Mouse (Mus musculus): ENCODE results near the gene Skor1. TPM values are rescaled to one million over a fixed set of nuclear protein-coding genes. Genes with fewer than 3 reads are reported as not detected.

Skor1 gene
- total RNA-seq (2021): not detected in 2 replicates
- long read RNA-seq, experiment 1: 0 reads
- long read RNA-seq, experiment 2: 0 reads

DNA sequence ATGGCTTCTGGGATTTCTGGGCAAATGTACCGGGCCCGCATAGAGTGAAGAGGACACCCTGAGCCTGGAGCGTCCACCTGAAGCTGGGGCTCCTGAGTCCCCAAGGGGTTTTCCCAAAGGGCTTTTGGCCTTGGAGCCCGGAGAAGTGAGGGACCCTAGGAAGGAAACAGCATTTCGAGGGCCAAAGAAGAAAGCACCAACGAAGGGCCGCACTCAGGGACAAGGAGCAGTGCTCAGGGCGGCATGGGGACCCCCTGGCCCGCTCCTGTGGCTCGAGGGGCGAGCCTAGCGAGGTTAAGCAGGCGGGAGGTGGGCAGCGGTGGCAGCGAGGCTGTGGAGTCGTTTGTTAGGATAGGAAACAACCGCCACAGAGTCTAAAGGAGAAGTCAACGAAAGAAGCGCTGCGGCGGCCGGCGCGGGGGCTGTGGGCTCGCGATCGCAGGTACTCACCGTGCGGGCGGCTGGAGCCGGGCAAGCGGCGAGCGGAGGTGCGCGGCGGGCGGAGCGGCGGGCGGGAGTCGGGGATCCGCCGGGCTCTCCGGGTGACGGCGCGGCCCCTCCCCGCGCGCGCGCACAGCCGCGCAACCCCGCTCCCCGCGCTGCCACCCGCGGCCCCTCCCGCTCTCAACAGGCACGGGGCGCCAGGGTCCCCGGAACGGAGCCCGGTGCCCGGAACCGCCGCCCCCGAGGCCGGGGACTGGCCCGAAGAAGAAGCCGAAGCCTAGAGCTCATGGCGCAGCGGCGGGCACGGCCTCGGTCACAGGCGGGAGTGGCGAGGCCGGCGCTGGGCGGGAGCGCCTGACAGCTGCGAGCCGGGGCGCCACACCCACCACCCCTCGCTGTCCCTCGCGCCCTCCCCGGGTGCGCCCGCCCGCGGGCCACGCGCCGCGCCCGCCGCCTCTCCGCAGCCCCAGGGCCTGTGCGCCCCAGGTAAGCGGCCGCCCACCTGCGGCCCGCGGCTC lies at the start of gene Skor1:
Gene Skor1 (minus strand): TSS at position 552 of the 962 bp plus-strand sequence.
- DNase-seq: no peak

DNA sequence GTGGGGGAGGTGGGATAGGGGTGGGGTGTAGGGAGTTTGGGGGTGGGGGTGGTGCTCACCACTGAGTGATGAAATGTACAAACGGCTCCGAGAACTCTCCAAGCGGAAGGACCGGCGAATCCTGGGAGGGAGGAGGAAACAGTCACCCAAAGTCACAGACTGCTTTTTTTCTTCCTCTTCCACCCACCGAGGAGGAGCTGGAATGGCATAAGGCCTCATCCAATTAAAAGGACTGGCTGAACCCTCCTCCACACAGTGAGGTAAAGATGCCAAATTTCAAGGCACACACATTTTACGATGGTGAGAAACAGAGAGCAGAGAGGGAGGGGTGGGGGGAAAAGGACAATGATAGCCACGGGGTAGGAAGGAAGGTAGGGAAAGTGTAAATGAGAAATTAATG lies 48.5 kb upstream of the Skor1 start:
- DNase-seq: no peak

DNA sequence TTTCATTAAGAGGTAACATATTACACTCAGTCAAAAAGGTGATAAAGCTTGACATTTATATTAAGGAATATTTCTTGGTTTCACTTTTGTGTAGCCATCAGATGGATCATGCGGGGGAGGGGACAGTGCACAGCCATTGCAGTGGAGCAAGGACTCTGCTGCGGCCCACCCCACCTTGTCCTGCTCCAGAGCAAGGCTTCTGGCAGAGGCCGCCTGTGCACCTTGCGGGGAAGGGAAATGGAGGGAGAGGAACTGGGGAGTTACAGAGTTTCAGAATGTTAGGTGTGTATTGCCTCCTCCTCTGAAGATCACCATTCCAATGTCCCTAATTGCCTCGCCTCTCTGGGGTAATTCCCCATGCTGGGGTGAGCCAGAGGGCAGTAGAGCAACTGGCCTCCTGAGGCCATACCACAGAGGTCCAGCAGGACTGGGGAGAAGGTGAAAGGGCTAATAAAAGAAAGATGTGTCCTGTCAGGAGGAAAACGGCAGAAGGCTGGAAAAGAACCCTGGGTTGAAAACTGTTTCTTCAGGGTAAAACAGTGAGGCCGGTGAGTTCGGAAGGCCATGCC lies 47.4 kb upstream of the Skor1 start:
- peak; percentile 59 for DNase-seq

DNA sequence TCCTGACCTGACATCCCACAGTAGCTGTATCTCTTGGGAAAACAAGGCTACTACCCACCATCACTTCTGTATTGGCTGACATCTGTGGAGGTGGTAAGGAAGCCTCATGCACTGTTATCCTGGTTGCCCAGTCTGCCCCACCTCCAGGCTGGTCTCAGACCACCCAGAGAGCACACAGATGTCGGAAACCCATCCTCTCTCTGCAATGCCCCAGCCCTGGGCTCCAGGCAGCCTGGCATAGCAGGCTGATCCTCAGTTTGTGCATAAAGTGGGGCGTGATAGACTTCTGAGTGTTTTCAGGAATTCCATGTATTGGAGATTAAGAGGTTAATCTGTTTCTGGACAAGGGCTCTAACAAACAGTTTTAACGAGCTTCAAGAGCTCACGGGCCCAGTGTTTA lies 46.8 kb upstream of the Skor1 start:
- no peak for DNase-seq

DNA sequence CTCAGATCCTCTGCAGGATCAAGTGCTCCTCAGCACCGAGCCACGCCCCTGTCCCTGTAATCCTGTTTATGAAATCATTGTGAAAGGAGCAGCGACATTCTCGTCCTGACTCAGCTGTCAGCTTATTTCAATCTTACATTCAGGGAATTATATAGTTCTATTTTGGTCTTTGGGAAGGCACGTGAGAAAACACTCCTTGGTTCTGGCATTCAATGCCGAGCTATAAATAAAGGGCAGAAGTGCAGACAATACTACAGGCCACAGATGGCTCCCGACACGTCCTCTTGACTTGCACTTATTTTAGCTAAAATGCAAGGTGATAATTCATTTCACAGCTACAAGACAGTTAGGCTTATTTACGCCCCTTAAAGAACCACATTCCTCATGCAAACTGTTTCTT lies 46.0 kb upstream of the Skor1 start:
- no peak for DNase-seq

DNA sequence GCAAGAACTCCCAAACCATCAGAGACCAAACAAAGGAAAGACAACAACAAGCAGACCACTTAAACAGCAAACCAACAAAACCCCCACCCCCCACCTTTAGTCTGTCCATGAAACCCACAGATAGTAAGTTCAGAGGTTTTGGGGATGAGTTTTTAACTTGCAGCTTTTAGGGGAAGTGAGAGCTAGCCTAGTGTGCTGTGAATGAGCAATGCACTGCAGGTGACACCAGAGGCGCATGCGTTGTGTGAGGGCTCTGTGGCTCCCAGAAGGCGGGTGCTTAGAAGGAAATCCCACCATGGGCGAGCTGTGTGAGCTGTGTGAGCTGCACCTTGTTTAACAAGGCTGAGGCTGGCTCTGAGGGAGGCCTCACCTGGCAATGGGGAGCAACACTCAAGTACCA lies 44.0 kb upstream of the Skor1 start:
- DNase-seq: no peak

DNA sequence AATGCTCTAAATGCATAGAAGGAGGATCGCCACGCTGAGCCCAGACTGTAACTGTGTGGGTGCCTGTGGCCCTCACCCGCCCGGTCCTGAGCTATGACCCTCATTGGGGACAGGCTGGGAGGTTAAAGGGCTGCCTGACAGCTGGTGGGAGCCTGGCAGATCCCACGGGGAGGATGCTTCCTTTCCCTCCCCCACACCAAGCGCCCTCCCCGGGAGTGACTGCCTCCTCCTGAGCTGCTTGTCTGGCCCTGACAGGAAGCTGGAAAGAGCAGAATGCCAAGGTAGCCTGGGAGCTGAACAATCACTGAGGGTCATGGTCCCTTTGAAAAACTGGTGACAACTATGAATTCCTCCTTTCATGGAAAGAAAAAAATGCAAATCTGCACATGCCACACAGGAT lies 38.5 kb upstream of the Skor1 start:
- peak; percentile 71 for DNase-seq

DNA sequence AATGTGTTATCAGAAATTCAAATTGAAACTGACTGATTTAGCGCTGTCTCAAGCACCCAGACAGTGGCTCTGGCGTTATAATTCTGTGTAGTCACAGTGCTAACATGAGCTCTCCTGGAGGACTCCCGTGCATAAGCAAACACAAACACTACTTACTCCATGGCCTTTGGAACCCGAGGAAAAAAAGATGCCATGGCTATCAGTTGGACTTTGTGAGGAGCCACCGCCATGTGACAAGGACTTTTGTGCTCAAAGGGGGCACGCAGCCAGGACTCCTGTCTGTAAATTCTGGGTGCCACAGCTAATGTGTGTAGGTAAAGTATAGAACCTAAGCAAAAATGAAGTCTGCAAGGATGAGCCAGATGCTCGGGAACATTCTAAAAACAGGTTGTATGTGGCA lies 36.5 kb upstream of the Skor1 start:
- no peak for DNase-seq

DNA sequence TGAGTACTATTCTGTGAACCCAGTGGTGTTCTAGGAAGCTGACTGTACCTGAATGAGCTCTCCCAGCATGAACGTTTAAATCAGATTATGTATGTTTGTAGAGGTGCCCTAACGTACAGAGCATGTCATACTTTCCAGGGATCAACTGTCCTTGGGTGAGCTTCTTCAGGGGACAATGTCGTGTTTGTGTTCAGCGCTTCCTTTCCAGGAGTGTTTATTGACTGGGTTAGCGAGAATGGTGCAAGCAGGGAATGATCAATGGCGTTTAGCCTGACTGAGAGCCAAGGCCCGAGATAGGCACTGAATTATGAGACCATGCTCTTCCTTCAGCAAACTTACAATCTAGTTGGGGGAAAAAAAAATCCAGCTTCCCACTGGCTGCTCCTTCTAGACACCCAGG lies 35.1 kb upstream of the Skor1 start:
- no peak for DNase-seq

DNA sequence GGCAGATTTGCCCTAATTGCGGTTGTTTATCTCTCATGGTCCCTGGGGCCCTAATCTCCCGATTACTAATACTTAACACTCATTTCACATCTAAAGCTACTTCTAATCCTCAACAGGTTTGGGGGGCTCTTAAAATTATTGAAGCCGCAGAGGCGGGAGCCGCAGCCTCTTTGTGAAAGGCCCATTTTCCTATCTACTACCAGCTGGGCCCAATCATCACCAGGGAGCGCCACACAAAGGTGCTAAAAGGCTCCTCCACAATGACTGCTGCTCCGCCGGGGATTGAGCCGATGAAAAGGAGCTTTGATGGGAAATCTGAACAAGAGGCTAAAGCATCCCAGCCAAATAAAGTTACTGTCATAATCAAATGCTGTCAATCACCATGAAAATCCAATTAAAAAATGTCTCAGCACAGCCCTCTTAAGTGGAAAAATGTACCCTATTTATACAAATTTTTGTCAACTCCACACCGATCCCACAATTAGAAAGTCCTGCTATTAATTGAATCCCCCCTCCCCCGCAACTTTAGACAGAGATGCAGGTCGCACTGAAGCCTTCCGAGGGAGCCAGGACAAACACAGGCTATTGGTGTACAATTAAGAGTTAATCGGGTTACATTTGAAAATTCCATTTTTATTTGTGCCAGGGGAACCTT lies 33.7 kb upstream of the Skor1 start:
- no peak for DNase-seq

DNA sequence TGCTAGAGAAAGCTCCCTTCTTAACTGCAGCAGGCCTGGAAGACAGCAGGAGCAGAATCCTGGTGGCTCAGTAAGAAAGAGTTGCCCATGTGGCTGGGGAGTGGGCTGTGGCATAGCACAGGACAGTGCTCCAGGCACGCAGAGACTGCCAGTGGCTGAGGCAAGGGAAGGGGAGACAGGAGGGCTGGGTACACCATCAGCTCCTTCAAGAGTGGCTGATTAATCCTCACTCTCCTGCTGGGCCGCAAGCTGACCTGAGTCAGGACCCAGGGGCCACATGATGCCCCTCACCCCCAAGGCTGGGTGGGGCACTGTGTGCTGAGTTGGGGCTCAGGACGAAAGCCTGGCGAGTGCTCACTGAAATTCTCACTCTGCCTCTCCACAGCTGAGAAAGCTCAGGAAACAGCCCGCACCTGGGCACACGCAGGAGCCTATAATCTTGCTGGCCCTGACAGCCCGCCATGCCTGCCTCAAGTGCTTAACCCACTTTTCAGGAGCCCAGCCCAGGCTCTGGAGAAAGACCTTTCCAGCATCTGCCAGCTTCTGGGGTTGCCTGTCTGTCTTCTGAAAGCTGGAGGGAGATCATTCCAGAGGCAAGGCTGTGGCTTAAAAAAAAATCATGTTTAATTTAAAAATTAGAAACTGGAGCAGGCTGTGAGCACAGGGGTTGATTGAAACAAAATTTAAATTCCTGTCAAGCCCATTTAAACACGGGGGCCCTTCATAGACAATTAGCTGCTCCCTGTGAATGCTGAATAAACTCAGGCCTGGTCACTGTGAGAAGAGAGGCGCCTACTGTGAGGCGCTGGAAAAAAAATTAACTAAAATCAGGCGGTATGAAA lies 32.8 kb upstream of the Skor1 start:
- no peak for DNase-seq

DNA sequence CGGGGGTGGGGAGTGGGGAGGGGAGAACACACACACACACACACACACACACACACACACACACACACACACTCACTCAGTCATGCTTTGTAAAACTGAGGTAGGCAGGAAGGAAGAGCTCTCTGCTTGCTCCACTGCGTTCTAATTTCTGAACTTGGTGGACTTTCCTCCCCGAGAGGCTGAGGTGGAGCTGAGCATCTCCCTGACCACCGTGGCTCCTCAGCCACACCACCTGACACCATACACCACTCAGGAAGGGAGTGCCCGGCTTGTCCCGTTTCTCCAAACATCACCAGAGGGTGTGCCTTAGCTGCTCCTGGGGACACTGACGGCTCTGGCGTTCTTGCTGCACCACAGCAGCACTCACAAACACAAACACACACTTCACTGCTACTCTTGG lies 29.5 kb upstream of the Skor1 start:
- DNase-seq: no peak

DNA sequence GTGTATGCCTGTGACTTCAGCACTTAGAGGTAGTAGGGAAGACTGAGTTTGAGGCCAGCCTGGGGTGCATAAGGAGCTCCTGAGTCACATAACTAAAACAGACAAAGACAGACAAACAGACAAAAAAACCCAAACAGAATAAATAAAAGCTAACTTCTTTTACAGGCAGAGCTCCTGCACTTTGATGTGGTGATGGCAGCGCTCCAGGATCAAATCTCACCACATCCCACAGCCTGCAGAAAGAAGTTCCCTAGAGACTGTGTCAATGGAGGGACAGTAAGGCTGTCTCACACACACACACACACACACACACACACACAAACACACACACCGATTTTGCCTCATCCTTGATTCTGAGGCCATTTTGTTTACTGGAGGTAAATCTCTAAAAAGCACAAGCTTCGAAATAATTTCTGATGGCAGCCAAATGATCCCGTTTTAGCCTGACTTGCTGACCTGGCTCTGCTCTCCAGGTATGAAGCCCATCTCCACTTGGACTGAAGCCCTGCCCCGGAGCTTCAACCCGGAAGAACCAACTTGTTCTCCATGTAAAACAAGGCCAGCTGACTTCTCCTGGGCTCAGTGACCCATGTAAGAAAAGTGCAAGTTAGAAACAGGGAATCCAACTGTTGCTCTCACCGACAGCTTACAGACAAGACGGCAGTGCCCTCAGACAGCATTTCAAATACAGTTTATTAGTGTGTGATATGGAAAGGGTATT lies 25.4 kb upstream of the Skor1 start:
- no peak for DNase-seq

DNA sequence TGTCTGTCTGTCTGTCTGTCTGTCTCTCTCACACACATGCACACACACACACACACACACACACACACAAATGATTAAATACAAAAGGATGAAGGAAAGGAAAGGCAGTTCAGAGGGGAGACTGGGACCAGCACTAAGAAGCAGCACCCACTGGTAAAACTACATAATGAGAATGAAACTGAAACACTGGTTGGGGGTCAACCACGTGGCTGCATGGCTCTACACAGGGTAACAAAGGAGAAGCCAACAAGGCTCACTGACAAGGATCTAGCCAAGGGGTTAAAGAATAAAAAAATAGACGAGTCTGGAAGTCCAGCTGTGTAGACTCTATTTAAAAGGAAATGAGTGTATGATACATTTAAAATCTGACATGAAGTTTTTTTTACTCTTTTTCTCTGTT lies 23.2 kb upstream of the Skor1 start:
- DNase-seq: no peak

DNA sequence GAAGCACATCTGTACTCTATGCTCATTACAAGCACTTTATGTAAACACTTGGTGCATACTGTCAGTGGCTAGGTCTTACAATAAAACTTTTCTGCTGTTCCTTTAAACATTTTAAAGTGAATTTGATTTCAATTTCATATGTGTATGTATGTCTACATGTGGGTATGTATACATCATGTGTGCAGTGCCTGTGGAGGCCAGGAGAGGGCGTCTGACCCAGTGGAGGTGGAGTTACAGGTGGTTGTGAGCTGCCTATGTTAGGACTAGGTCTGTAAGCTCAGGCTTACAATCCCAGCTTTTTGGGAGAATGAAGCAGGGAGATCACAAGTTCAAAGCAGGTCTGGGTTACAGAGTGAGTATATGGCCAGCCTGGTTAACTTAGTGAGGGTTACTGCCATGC lies 20.4 kb upstream of the Skor1 start:
- no peak for DNase-seq

DNA sequence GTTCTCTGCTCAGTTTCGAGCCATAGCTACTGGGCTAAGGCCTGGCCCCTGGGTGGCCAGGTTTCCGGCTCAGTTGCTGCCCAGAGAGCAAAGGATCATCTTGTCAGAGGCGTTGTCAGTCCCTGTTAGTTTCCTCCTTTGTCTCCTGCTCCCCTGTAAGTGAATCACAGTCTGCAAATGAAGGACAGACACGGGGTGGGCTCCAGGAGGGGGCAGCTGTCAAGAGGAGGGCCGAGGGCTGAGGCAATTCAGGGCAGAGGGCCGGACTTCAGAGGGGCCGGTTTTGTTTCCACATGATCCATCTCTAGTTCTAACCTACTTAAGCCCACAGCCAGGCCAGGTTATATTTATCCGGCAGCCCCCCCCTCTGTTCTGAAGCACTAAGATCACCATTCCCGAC lies 16.3 kb upstream of the Skor1 start:
- no peak for DNase-seq

DNA sequence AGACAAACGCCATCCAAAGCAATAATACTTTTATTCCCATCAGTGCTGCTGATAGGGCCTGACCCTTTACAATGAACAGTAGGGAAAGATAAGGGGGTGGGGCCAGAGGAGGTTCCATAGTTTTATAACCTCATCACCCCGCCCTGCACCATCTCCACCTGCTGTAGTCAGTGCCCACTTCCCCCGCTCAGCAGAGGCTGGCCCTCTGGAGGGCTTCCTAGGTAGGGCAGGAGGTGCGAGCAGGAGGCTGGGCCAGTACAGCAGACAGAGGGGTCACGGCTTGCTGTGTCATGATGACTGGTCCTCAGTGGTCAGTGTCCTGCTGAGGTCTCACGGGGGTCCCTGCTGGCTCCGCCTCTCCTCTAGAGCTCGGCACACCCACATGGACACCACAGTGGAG lies 15.0 kb upstream of the Skor1 start:
- DNase-seq: no peak

DNA sequence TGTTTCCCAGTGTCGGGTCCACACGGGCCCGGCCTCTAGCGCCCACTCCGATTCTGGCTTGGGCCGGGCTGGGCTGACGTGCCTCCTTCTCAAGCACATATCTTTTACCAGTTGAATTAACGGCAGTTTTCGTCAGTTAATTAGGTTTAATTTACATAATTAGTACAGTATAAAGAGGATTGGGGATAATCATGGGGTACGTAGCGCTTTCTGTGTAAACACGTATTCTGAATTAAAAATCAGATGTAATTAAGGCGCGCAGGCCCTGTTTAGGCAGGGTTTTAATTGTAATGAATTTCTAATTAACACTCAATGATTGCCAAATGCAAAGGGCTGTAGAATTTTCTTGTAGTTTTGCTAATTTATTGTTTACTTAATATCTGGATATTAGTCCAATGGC lies 3.2 kb upstream of the Skor1 start:
- DNase-seq: no peak

DNA sequence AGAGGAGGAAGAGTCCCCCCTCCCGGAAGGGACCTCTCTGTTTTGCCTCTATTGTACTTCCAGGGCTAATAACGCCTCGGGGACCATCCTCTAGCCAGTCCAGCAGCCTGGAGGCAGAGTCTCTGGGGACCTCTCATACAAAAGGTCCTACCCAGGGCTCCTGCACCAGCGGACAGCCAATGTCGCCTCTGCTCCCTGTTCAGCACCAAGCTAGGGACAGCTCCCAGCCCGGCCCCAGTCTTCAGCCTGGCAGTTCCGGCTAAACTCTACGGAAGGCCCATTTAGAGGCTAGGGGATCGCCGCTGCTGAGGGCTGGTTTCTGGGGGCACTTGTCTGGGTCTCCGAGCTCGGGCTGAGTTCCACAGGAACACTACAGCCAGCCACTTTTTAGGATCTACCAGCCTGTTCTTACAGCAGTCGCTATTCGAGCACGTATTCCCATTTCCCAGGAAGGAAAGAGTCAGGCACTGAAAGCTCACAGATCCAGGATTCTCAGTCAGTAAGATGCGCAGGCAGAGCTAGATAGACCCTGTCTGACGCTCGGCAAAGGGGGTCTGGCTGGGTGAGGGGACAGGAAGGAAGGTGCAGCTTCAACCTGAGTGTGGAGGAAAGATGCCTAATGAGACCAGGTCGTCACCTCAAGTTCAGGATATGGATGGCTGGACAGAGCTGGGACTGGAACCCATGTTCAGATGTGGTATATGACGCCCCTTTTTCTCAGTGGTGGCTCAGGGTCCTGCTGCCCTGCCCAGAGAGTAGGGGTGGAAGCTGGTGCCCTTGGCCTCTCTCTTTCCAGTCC lies 2.5 kb upstream of the Skor1 start:
- DNase-seq: peak; percentile 91

DNA sequence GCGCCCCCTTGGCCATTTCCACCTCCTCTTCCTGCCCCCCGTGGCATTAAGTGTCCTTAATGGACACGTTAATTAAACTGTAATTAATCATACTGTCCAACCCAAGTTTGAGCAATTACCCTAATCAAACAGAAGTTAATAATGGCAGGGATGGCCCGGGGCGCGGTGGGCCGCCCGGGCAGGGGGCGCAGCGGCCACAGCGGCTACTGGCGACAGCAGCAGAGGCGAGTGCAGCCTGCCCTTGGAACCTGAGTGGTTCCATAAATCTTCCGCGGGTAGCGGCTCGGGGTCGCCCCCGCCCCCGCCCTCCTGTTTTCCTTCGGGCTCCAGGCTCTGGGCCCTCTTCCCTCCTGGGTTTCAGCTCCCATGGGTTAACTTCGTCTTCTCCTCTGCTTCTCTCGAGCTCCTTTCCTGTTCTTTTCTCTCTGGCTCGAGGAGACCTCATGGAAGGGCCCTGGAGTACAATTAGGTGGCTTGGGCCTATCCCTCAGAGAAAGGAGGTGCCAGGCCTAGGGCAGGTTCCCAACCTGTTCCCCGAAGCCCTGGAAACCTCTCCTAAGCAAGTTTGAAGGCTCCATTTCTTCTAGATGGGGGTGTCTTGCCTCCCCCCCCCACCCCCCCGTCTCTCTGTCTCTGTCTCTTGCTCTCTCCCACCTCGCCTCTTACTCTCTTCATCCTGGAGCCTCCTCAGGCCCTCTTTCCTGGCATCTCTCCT lies 1.5 kb upstream of the Skor1 start:
- no peak for DNase-seq
